8 mouse cellular contexts compared by ENCODE assay signal in genomic region chr10:115617456-115618287, GRCm38 (mm10). TPM values are rescaled to one million over a fixed set of nuclear protein-coding genes. Genes with fewer than 3 reads are reported as not detected.
DNase-seq lines count a peak whose midpoint lies in the region; ATAC-seq and TF ChIP-seq lines count a peak whose summit lies in the region.

No protein-coding gene starts in this region.

- no peak overlapping the region for H3K4me3 ChIP-seq in lung, embryonic 14.5 days (ENCODE audit: low read depth, low read length)
- no peak overlapping the region for H3K4me3 ChIP-seq in lung, adult 2 months (replicated peaks; ENCODE audit: extremely low read depth, low read depth, low read length)
- H3K4me3 ChIP-seq in embryonic facial prominence, embryonic 10.5 days, result peak overlapping the region; percentile 46
- H3K4me3 ChIP-seq in left cerebral cortex, adult 2 months, result no peak overlapping the region
- peak overlapping the region; percentile 37 for H3K4me3 ChIP-seq in midbrain, embryonic 13.5 days (replicated peaks)

- TF ChIP-seq CTCF in lung, embryonic 14.5 days (IDR thresholded peaks at IDR 0.05; ENCODE audit: low read depth), result peak; percentile 72
- no peak for TF ChIP-seq CTCF in lung, adult 2 months (IDR thresholded peaks at IDR 0.05; ENCODE audit: insufficient read depth, low read length)
- TF ChIP-seq CTCF in left cerebral cortex, adult 2 months (IDR thresholded peaks at IDR 0.05), result peak; percentile 66

- no peaks in the 10 kb centered on the region for H3K36me3 ChIP-seq in lung, embryonic 14.5 days (ENCODE audit: insufficient read depth)
- H3K36me3 ChIP-seq in embryonic facial prominence, embryonic 10.5 days (replicated peaks), result no peaks in the 10 kb centered on the region
- H3K36me3 ChIP-seq in midbrain, embryonic 13.5 days, result no peaks in the 10 kb centered on the region

- DNase-seq in lung, embryonic 14.5 days, result peak; percentile 90
- no peak for DNase-seq in lung, adult 2 months
- DNase-seq in T-cell, adult 2 months (ENCODE audit: low spot score), result peak; percentile 2
- peak; percentile 27 for DNase-seq in embryonic facial prominence, embryonic 10.5 days (ENCODE audit: low spot score)
- peak in 1 of 2 experiments; percentile 18 for DNase-seq in left cerebral cortex, adult 2 months (ENCODE audit: extremely low spot score in 1 of 2, low spot score in 2 of 2)

- no peak overlapping the region for H3K27ac ChIP-seq in lung, embryonic 14.5 days (ENCODE audit: low read depth)
- H3K27ac ChIP-seq in embryonic facial prominence, embryonic 10.5 days (replicated peaks), result no peak overlapping the region
- no peak overlapping the region for H3K27ac ChIP-seq in left cerebral cortex, adult 2 months
- H3K27ac ChIP-seq in midbrain, embryonic 13.5 days, result no peak overlapping the region

- no peaks in the 10 kb centered on the region for H3K9me3 ChIP-seq in lung, embryonic 14.5 days (ENCODE audit: low read depth, low read length)
- no peaks in the 10 kb centered on the region for H3K9me3 ChIP-seq in embryonic facial prominence, embryonic 10.5 days
- H3K9me3 ChIP-seq in midbrain, embryonic 13.5 days, result no peaks in the 10 kb centered on the region

- no peaks in the 10 kb centered on the region for H3K27me3 ChIP-seq in lung, embryonic 14.5 days (ENCODE audit: insufficient read depth, low read length)
- H3K27me3 ChIP-seq in embryonic facial prominence, embryonic 10.5 days (replicated peaks; ENCODE audit: low read depth, poor library complexity, severe bottlenecking), result peaks cover 6% of the 10 kb centered on the region
- H3K27me3 ChIP-seq in midbrain, embryonic 13.5 days, result peaks cover 8% of the 10 kb centered on the region

- 7% methylated on average over 14 of the region's 15 CpGs for WGBS in lung, embryonic 14.5 days
- 9% methylated on average over 15 of the region's 15 CpGs for WGBS in lung, adult 2 months
- 14% methylated on average over 15 of the region's 15 CpGs for WGBS in embryonic facial prominence, embryonic 10.5 days
- WGBS in midbrain, embryonic 13.5 days, result 8% methylated on average over 14 of the region's 15 CpGs

- H3K4me1 ChIP-seq in lung, embryonic 14.5 days (ENCODE audit: insufficient read depth), result no peaks in the 10 kb centered on the region
- H3K4me1 ChIP-seq in lung, adult 2 months (ENCODE audit: control insufficient read depth, insufficient read depth, low read length), result peaks cover 2% of the 10 kb centered on the region; the same call in 1 of the 2 replicates
- H3K4me1 ChIP-seq in embryonic facial prominence, embryonic 10.5 days, result peaks cover 12% of the 10 kb centered on the region
- no peaks in the 10 kb centered on the region; the same call in 1 of the 2 replicates for H3K4me1 ChIP-seq in midbrain, embryonic 13.5 days (replicated peaks)

- no peak overlapping the region for H3K9ac ChIP-seq in lung, embryonic 14.5 days
- no peak overlapping the region; the same call in 1 of the 2 replicates for H3K9ac ChIP-seq in midbrain, embryonic 13.5 days (replicated peaks)

- H3K4me2 ChIP-seq in lung, embryonic 14.5 days, result peak overlapping the region; percentile 54
- peak overlapping the region; percentile 60 for H3K4me2 ChIP-seq in midbrain, embryonic 13.5 days (replicated peaks)

- ATAC-seq in lung, embryonic 14.5 days (ENCODE audit: insufficient read depth), result peak; percentile 85
- ATAC-seq in hematopoietic stem cell, adult 5-6 weeks (replicated peaks in 1 of 2; ENCODE audit: insufficient read depth in 1 of 2, low FRiP score in 2 of 2, low TSS enrichment in 1 of 2, low read depth in 1 of 2, poor library complexity in 2 of 2, severe bottlenecking in 2 of 2), result peak; percentile 62 to 76; a peak in 2 of 4 replicates
- ATAC-seq in midbrain, embryonic 13.5 days, result peak; percentile 90
- no peak for ATAC-seq in erythroid progenitor cell, adult 5-6 weeks (replicated peaks; ENCODE audit: low FRiP score, poor library complexity, severe bottlenecking)

- TF ChIP-seq POLR2A in lung, adult 2 months (IDR thresholded peaks at IDR 0.05; ENCODE audit: borderline replicate concordance, extremely low read depth, low read depth, low read length), result no peak

- intact Hi-C loops in left cerebral cortex, adult 2 months (cut with DNase I), result loop anchor here (2.0 to 10.0 kb wide), 4 partner anchors 180 to 577 kb away; no protein-coding TSS in a partner anchor

RNA-seq across cellular contexts. Expression of gene Lgr5, which starts 30.1 kb away (rescaled TPM):
- 2.4 and 3.5 TPM in 2 replicates for polyA plus RNA-seq in lung, embryonic 14.5 days (2014; fragmentation: Nextera tagmentation; extraction: Ambion mirVana)
- 0.43 and 0.53 TPM in 2 replicates for polyA plus RNA-seq in lung, adult 2 months (2012; rRNA removed)
- polyA plus RNA-seq in embryonic facial prominence, embryonic 10.5 days (2016; fragmentation: Nextera tagmentation; extraction: Ambion mirVana), result 5.2 and 7.1 TPM in 2 replicates
- total RNA-seq in hematopoietic stem cell, adult 5-6 weeks (2017), result 0.35 and 0.81 TPM in 2 replicates
- 1 to 10 TPM; 3.2 to 6.2 TPM for total RNA-seq in left cerebral cortex, adult 2 months (2021)
- polyA plus RNA-seq in midbrain, embryonic 13.5 days (2015; fragmentation: Nextera tagmentation; extraction: Ambion mirVana), result 2.2 and 2.9 TPM in 2 replicates
- 0.72 and 0.84 TPM in 2 replicates for total RNA-seq in erythroid progenitor cell, adult 5-6 weeks (2015; ENCODE audit: low replicate concordance)
- total RNA-seq in erythroid progenitor cell, adult 5-6 weeks (2017; ENCODE audit: low replicate concordance), result 0.26 and 1.4 TPM in 2 replicates

RNA-seq across cellular contexts. Expression of gene A930009A15Rik, which starts 47.9 kb away (rescaled TPM):
- not detected in 2 replicates for polyA plus RNA-seq in lung, embryonic 14.5 days (2014; fragmentation: Nextera tagmentation; extraction: Ambion mirVana)
- not detected in 2 replicates for polyA plus RNA-seq in lung, adult 2 months (2012; rRNA removed)
- not detected in 2 replicates for polyA plus RNA-seq in embryonic facial prominence, embryonic 10.5 days (2016; fragmentation: Nextera tagmentation; extraction: Ambion mirVana)
- total RNA-seq in hematopoietic stem cell, adult 5-6 weeks (2017), result not detected in 2 replicates
- total RNA-seq in left cerebral cortex, adult 2 months (2021), result under 1 TPM in 1 of 2 experiments, not detected in 1; 0.70 TPM
- 0.61 and 0.69 TPM in 2 replicates for polyA plus RNA-seq in midbrain, embryonic 13.5 days (2015; fragmentation: Nextera tagmentation; extraction: Ambion mirVana)
- total RNA-seq in erythroid progenitor cell, adult 5-6 weeks (2015; ENCODE audit: low replicate concordance), result not detected in 2 replicates
- total RNA-seq in erythroid progenitor cell, adult 5-6 weeks (2017; ENCODE audit: low replicate concordance), result not detected in 2 replicates

Comparison
In these comparisons a context has a peak if more than half of its experiments do, and no peak if none do; other contexts are left out.
1. H3K4me3 ChIP-seq: peak in embryonic facial prominence, embryonic 10.5 days (single experiment) and midbrain, embryonic 13.5 days (single experiment); none in lung, embryonic 14.5 days (single experiment), lung, adult 2 months (single experiment) and left cerebral cortex, adult 2 months (single experiment).